Mouse (Mus musculus) skeletal muscle tissue, adult 2 months (tissue): ENCODE data around the gene Olfr821.
"Not testable (repeated sequence)": the region's sequence is repeated elsewhere in the genome, so short reads cannot be mapped to it uniquely, and the experiment has no call there.

Experiments used
- DNase-seq: peaks from one replicate; pipeline ENCODE4 v3.0.0-alpha.2; 2012; ENCODE audit warnings: low read depth, low spot score

The Olfr821 gene

GRCm38 (mm10) chr10:130030048-130030447, at the start of gene Olfr821:
Gene Olfr821, plus strand, starts transcription at chr10:130030348.
- DNase-seq, result no peak

GRCm38 (mm10) chr10:129981867-129982266, 48.3 kb upstream of the Olfr821 start:
- DNase-seq, result not testable (repeated sequence)

- DNase-seq, result not testable (repeated sequence)
These were observed 45.2 kb upstream of the Olfr821 start, which contains the start of gene Gm10310 for GRCm38 (mm10) chr10:129984962-129985361. Gene Gm10310, minus strand, starts transcription at chr10:129985062.

GRCm38 (mm10) chr10:130004104-130004503, 26.0 kb upstream of the Olfr821 start:
- not testable (repeated sequence) for DNase-seq

GRCm38 (mm10) chr10:130005366-130005765, 24.8 kb upstream of the Olfr821 start:
- DNase-seq, result not testable (repeated sequence)

- no peak for DNase-seq
These were observed 17.8 kb upstream of the Olfr821 start, which contains the start of gene Olfr820 for GRCm38 (mm10) chr10:130012321-130012720. Gene Olfr820, plus strand, starts transcription at chr10:130012621.

- DNase-seq, result no peak
These were observed 6.9 kb downstream of the Olfr821 start for GRCm38 (mm10) chr10:130037096-130037495.

- DNase-seq, result no peak
These were observed 40.8 kb downstream of the Olfr821 start, which contains the start of gene Olfr822 for GRCm38 (mm10) chr10:130070910-130071309. Gene Olfr822, plus strand, starts transcription at chr10:130071210.
